8 mouse cellular contexts compared by ENCODE assay signal in the genomic region with DNA sequence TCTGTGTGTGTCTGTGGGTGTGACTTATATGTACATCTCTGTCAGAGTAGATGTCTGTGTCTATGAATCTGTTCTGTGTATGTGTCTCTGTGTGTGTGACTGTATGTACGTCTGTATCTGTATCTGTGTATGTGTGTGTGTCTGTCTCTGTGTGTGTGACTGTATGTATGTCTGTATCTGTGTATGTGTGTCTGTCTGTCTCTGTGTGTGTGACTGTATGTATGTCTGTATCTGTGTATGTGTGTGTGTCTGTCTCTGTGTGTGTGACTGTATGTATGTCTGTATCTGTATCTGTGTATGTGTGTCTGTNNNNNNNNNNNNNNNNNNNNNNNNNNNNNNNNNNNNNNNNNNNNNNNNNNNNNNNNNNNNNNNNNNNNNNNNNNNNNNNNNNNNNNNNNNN.
DNase-seq lines count a peak whose midpoint lies in the region; ATAC-seq and TF ChIP-seq lines count a peak whose summit lies in the region.
"Not testable (repeated sequence)": the region's sequence is repeated elsewhere in the genome, so short reads cannot be mapped to it uniquely, and the experiment has no call there.

No protein-coding gene starts in this region.

- not testable (repeated sequence) for H3K36me3 ChIP-seq in embryonic facial prominence, embryonic 15.5 days; heart, embryonic 11.5 days (ENCODE audit: control insufficient read depth, insufficient read depth, low read length); hindbrain, embryonic 11.5 days (ENCODE audit: control insufficient read depth, insufficient read depth, low read length); limb, embryonic 12.5 days; midbrain, postnatal 0 days (ENCODE audit: insufficient read depth, low read length); stomach, embryonic 14.5 days (ENCODE audit: control insufficient read depth, insufficient read depth, low read length)

- H3K4me3 ChIP-seq in embryonic facial prominence, embryonic 15.5 days (replicated peaks); heart, embryonic 11.5 days (ENCODE audit: low read depth, low read length); hindbrain, embryonic 11.5 days (ENCODE audit: low read depth, low read length); limb, embryonic 12.5 days (replicated peaks); midbrain, postnatal 0 days (ENCODE audit: low read depth, low read length); stomach, embryonic 14.5 days (ENCODE audit: low read depth, low read length): not testable (repeated sequence)

- H3K9me3 ChIP-seq in embryonic facial prominence, embryonic 15.5 days (replicated peaks); heart, embryonic 11.5 days (replicated peaks; ENCODE audit: control insufficient read depth, low read length); hindbrain, embryonic 11.5 days (ENCODE audit: control insufficient read depth, low read length); limb, embryonic 12.5 days; midbrain, postnatal 0 days (ENCODE audit: low read length); stomach, embryonic 14.5 days (ENCODE audit: control insufficient read depth, low read depth, low read length): not testable (repeated sequence)

- H3K4me1 ChIP-seq in embryonic facial prominence, embryonic 15.5 days; heart, embryonic 11.5 days (ENCODE audit: control insufficient read depth, insufficient read depth, low read length); hindbrain, embryonic 11.5 days (replicated peaks; ENCODE audit: control insufficient read depth, insufficient read depth, low read length); limb, embryonic 12.5 days (replicated peaks); midbrain, postnatal 0 days (ENCODE audit: insufficient read depth, low read length); stomach, embryonic 14.5 days (ENCODE audit: control insufficient read depth, insufficient read depth, low read length): not testable (repeated sequence)

- H3K27me3 ChIP-seq in embryonic facial prominence, embryonic 15.5 days; heart, embryonic 11.5 days (ENCODE audit: control insufficient read depth, insufficient read depth, low read length); hindbrain, embryonic 11.5 days (ENCODE audit: control insufficient read depth, insufficient read depth, low read length); limb, embryonic 12.5 days; midbrain, postnatal 0 days (ENCODE audit: insufficient read depth, low read length); stomach, embryonic 14.5 days (ENCODE audit: control insufficient read depth, insufficient read depth, low read length): not testable (repeated sequence)

- H3K27ac ChIP-seq in embryonic facial prominence, embryonic 15.5 days (replicated peaks); heart, embryonic 11.5 days (ENCODE audit: low read depth, low read length); hindbrain, embryonic 11.5 days (ENCODE audit: low read depth, low read length); limb, embryonic 12.5 days; midbrain, postnatal 0 days (ENCODE audit: low read depth, low read length); stomach, embryonic 14.5 days (ENCODE audit: low read length): not testable (repeated sequence)

- DNase-seq in ES-CJ7 (ENCODE audit: low read depth, low spot score): peak; percentile 20
- not testable (repeated sequence) for DNase-seq in hindbrain, embryonic 11.5 days (ENCODE audit: low spot score); midbrain, postnatal 0 days (ENCODE audit: low spot score)

- H3K4me2 ChIP-seq in embryonic facial prominence, embryonic 15.5 days (replicated peaks); heart, embryonic 11.5 days; hindbrain, embryonic 11.5 days (replicated peaks; ENCODE audit: low read depth, low read length); limb, embryonic 12.5 days; midbrain, postnatal 0 days (ENCODE audit: low read depth, low read length, poor library complexity, severe bottlenecking); stomach, embryonic 14.5 days (replicated peaks; ENCODE audit: low read depth, low read length): not testable (repeated sequence)

- ATAC-seq in embryonic facial prominence, embryonic 15.5 days (ENCODE audit: insufficient number of reproducible peaks, low FRiP score, low TSS enrichment, low read depth): 0 out of 2 replicates have a peak, but pooled peaks have one; percentile 39
- ATAC-seq in heart, embryonic 11.5 days (replicated peaks; ENCODE audit: insufficient number of reproducible peaks, low FRiP score, low TSS enrichment): peak; percentile 63; the same call in 1 of the 2 replicates
- ATAC-seq in hindbrain, embryonic 11.5 days (ENCODE audit: low FRiP score): peak; percentile 51; the same call in 1 of the 2 replicates
- ATAC-seq in limb, embryonic 12.5 days (ENCODE audit: insufficient number of reproducible peaks, insufficient read depth, low FRiP score, low TSS enrichment, low read depth): not testable (repeated sequence)
- peak; percentile 64 for ATAC-seq in megakaryocyte, adult 5-6 weeks (ENCODE audit: poor library complexity, severe bottlenecking)
- ATAC-seq in midbrain, postnatal 0 days (ENCODE audit: low FRiP score): 0 out of 2 replicates have a peak, but pooled peaks have one; percentile 58
- ATAC-seq in stomach, embryonic 14.5 days (ENCODE audit: insufficient number of reproducible peaks, insufficient read depth, low FRiP score, low read depth): peak; percentile 37; the same call in 1 of the 2 replicates

- TF ChIP-seq CTCF in midbrain, postnatal 0 days (IDR thresholded peaks at IDR 0.05): not testable (repeated sequence)

- H3K9ac ChIP-seq in embryonic facial prominence, embryonic 15.5 days; heart, embryonic 11.5 days (ENCODE audit: low read depth, low read length); hindbrain, embryonic 11.5 days (ENCODE audit: low read depth, low read length); midbrain, postnatal 0 days (replicated peaks; ENCODE audit: low read length, poor library complexity, severe bottlenecking); stomach, embryonic 14.5 days (replicated peaks; ENCODE audit: low read depth, low read length): not testable (repeated sequence)
- H3K9ac ChIP-seq in limb, embryonic 12.5 days (replicated peaks): 0 out of 2 replicates have a peak overlapping the region, but pooled peaks have one; percentile 0

- WGBS in embryonic facial prominence, embryonic 15.5 days: 50% methylated on average over 1 of the region's 1 CpGs
- WGBS in heart, embryonic 11.5 days (ENCODE audit: insufficient replicate concordance): 61% methylated on average over 1 of the region's 1 CpGs
- 61% methylated on average over 1 of the region's 1 CpGs for WGBS in hindbrain, embryonic 11.5 days
- 47% methylated on average over 1 of the region's 1 CpGs for WGBS in limb, embryonic 12.5 days
- 65% methylated on average over 1 of the region's 1 CpGs for WGBS in midbrain, postnatal 0 days
- WGBS in stomach, embryonic 14.5 days: 69% methylated on average over 1 of the region's 1 CpGs
